Mouse (Mus musculus): Measurements from ENCODE around the gene 4930522H14Rik.

The 4930522H14Rik gene

GRCm38 (mm10) chr4:109531111-109531510 is at the start of gene 4930522H14Rik:
Gene 4930522H14Rik, minus strand, starts transcription at chr4:109531297.
- in situ Hi-C loops (cut with MboI; ENCODE audit: low sequenced_read_pairs), result no loop called here

DNA sequence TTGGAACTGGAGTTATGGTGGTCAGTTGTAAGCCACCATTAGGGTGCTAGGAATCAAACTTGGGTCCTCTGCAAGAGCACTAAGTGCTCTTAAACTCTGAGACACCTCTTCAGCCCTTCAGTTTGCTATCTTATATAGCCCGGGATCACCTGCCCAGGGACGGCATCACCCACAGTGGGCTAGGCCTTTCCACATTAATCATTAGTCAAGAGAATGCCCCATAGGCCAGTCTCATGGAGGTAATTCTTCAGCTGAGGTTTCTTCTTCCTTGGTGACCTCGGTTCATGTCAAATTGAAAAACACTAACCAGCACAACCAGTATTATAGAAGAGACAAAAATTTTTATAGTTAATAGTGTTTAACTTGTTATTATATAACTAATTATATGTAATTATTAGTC is 47.3 kb upstream of the 4930522H14Rik start:
- in situ Hi-C loops (cut with MboI; ENCODE audit: low sequenced_read_pairs), result no loop called here

DNA sequence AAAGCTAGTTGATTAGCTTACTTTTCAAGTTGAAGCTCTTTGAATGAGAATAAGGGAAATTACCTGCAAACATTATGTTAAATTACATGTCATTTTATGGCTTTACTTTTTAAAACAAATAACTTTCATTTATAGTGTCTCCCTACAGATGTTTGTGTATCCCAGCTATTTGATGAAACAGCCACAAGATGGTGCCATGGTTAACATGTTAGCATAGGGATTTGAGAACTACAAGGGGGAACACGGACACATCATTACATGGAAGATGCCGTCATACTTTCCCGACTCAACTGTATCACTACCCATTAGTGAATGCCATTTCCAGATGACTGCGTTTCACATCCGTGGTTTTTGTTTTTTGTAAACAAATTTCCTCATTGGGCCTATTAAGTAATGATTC is 45.8 kb upstream of the 4930522H14Rik start:
- in situ Hi-C loops (cut with MboI; ENCODE audit: low sequenced_read_pairs), result no loop called here

GRCm38 (mm10) chr4:109574845-109575244 is 43.7 kb upstream of the 4930522H14Rik start:
- in situ Hi-C loops (cut with MboI; ENCODE audit: low sequenced_read_pairs), result no loop called here

GRCm38 (mm10) chr4:109574331-109574730 is 43.2 kb upstream of the 4930522H14Rik start:
- in situ Hi-C loops (cut with MboI; ENCODE audit: low sequenced_read_pairs), result no loop called here

- in situ Hi-C loops (cut with MboI; ENCODE audit: low sequenced_read_pairs), result no loop called here
These were observed 41.5 kb upstream of the 4930522H14Rik start for GRCm38 (mm10) chr4:109572632-109573031.

- in situ Hi-C loops (cut with MboI; ENCODE audit: low sequenced_read_pairs), result no loop called here
These were observed 38.3 kb upstream of the 4930522H14Rik start for GRCm38 (mm10) chr4:109569421-109569820.

DNA sequence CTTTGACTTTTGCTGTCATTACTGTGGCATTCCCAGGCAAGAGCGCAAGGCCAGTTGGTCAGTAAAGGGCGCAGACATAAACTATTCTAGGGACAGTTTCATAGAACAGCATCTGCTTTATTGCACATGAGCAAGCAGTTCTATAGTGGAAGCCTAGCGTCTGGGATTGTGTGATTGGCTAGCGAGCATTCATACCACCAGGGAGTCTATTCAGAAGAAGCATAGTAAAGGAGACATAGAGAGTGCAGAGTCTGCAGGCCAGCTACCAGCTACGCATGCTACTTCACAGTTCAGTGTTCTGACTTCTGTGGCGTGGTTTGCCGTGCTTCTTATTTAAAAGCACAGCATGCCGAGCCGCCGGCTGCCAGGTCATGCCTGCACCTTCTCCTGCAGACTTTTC is 37.9 kb upstream of the 4930522H14Rik start:
- in situ Hi-C loops (cut with MboI; ENCODE audit: low sequenced_read_pairs), result no loop called here

- in situ Hi-C loops (cut with MboI; ENCODE audit: low sequenced_read_pairs), result no loop called here
These were observed 33.6 kb upstream of the 4930522H14Rik start for GRCm38 (mm10) chr4:109564711-109565110.

DNA sequence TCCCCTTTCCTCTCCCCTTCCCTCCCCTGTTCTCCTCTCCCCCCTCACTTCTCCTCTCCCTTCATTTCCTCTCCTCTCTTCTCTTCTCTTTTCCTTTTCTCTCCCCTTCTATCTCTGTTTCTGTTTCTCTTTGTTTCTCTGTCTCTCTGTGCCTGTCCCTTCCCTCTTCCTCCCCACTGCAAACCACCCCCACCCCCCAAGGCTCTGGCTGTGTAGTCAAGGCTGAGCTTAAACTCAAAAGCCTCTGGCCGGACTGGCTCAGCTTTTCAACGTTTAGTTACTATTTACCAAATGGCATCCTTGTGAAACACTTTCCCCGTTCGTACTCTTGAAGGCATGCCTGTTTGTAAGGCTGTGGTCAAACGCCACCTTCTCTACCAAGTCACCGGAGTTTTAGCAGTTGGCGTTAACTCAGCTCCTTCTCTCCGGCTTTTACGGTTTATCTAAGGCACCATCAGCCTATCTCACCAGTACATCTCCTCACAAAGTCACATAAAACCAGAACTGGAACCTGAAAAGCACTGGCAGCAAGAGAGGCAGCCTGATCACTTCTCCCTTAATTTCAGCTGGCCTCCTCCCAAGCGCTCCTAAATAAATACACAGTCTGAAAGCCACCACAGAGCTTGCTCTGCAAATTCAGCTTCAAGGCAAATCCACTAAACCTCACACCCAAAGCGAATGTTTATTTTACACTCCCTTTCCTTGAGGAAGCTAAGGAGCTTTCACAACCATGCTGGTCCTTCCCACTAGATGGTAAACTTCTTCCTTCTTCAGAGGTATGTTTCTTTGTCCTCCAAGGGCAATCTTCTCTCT is 19.4 kb upstream of the 4930522H14Rik start:
- in situ Hi-C loops (cut with MboI; ENCODE audit: low sequenced_read_pairs), result no loop called here

GRCm38 (mm10) chr4:109547306-109547705 is 16.2 kb upstream of the 4930522H14Rik start:
- in situ Hi-C loops (cut with MboI; ENCODE audit: low sequenced_read_pairs), result no loop called here

- in situ Hi-C loops (cut with MboI; ENCODE audit: low sequenced_read_pairs), result no loop called here
These were observed 15.4 kb upstream of the 4930522H14Rik start for GRCm38 (mm10) chr4:109546538-109546937.

DNA sequence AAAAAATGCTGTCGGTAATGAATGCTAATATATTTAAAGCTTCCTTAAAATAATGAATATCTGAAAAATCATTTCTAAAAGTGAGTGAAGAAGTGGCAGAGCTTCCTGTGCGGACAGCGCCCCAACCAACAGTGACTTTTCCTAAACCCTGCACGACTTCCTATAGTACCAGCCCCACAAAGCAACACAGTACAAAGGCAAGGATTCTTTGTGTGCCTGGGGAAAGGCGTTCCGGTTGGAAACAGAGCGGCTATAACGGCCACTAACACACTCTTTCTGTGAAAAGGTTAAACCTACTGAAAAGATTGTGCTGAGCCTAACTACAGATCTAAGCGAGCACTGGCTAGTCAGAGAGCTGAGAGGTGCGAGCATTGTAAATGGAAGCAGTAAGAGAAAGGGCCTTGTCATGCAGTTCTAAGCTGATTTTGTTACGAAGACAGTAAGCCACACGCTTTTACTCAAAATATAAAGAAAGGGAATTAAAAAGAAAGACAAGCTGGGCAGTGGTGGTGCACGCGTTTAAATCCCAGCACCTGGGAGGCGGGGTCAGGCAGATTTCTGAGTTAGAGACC is 766 bp downstream of the 4930522H14Rik start:
- in situ Hi-C loops (cut with MboI; ENCODE audit: low sequenced_read_pairs), result no loop called here

DNA sequence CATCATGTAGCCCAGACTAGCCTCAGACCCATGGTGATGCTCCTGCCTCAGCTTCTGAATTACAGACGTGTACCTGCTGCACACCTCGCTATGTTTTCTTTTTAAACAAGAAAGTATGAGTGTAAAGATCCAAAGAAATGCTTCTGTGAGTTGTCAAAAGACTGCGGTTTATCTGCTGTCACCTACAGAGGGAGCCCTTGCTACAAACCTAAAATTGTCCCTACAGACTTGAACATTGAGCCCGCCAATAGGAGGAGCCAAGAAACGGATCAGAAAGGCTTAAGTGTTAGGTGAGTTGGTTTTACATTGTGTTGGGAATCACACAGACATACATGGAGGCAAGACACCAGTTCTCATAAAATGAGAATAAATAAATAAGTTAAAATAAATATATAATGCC is 26.2 kb downstream of the 4930522H14Rik start:
- in situ Hi-C loops (cut with MboI; ENCODE audit: low sequenced_read_pairs), result no loop called here

GRCm38 (mm10) chr4:109498476-109498875 is 32.6 kb downstream of the 4930522H14Rik start:
- in situ Hi-C loops (cut with MboI; ENCODE audit: low sequenced_read_pairs), result no loop called here

GRCm38 (mm10) chr4:109493581-109493980 is 37.5 kb downstream of the 4930522H14Rik start:
- in situ Hi-C loops (cut with MboI; ENCODE audit: low sequenced_read_pairs), result no loop called here

GRCm38 (mm10) chr4:109488812-109489211 is 42.3 kb downstream of the 4930522H14Rik start:
- in situ Hi-C loops (cut with MboI; ENCODE audit: low sequenced_read_pairs), result no loop called here

DNA sequence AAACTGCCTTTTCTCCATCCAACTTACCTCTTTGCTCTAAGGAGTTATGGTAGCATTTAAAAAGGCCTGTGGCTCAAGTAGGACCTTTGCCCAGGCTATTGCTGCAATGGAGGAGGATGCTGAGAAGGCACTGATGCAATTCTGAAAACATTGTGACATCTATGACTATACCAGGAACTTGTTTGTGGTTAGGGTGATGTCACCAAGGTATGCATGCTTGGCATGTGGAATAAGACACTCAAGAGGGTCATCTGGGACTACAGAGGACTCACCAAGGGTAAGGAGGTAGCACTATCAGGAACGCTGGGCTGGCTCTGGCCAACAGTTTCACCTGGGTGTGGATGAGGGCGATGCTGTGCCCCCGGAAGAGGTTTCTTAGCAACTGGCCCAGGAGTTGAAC is 46.5 kb downstream of the 4930522H14Rik start, which contains the start of gene Rnf11:
Gene Rnf11, minus strand, starts transcription at position 108 of the 400 bp plus-strand sequence.
- in situ Hi-C loops (cut with MboI; ENCODE audit: low sequenced_read_pairs), result no loop called here

DNA sequence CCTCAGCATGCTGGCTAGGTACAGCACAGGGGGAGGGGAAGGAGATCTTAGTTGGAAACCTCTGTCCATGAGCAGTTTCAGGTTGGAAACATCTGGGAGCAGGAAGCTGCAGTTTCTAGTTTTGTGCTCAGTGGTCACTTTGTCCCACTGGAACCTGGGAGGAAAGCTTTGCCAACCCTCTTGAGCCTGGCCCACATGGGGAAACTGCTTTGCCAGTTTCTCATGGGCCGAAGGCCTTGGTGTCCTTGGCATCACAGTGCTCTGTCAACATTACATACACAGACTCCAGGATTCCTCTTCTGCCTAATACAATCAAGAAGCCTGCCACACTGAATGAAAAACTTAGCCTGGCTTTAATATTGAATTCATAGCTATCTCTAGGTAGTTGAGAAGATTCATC is 48.4 kb downstream of the 4930522H14Rik start:
- in situ Hi-C loops (cut with MboI; ENCODE audit: low sequenced_read_pairs), result no loop called here

DNA sequence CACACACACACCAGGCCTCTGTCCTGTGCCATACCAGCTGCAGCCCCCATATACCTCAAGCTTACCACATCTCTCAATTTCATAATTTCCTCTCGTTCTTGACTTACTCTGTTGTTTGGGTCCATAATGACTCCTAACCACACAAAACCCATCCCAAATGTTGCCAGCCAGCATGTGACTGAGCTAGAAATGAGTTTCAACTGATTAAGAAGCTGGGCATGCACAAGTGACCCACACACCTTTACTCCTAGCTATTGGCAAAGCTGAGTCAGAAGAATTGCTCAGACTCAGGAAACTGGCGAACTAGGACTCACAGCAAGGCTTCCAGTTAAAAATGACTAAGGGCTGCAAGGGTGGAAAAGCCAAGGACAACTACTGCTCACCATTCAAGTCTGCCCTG is 49.7 kb downstream of the 4930522H14Rik start:
- in situ Hi-C loops (cut with MboI; ENCODE audit: low sequenced_read_pairs), result no loop called here

GRCm38 (mm10) chr4:109477454-109477853 is 53.6 kb downstream of the 4930522H14Rik start:
- in situ Hi-C loops (cut with MboI; ENCODE audit: low sequenced_read_pairs), result no loop called here

DNA sequence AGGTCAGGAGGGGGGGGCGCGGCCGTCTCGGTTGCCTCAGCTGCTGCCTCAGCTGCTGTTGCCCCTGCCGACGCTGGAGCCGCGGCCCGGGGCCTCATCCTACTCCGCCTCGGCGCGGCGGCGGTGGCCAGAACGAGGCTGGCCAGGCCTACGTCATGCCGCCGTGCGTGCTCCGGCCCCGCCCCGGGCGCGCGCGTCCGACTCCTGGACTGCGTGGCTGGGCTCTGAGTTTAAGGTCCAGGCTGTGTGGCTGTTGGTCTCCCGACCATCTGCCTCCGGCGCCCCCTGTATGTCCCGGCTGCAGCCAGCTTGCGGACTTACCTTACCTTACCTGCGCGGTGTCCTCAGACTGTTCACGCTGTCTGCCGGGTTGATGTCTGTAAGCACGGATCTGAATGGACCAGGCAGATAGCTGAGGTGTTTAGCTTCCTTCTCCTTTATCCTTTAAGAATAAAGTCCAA is 54.5 kb downstream of the 4930522H14Rik start:
- in situ Hi-C loops (cut with MboI; ENCODE audit: low sequenced_read_pairs), result no loop called here

Measured in CH12F3 (cell line).